Mouse (Mus musculus) midbrain, embryonic 14.5 days (tissue): ENCODE data around the gene Hbb-bt. TPM values are rescaled to one million over a fixed set of nuclear protein-coding genes. Genes with fewer than 3 reads are reported as not detected.
"Not testable (repeated sequence)": the region's sequence is repeated elsewhere in the genome, so short reads cannot be mapped to it uniquely, and the experiment has no call there.

Experiments used
- ATAC-seq: fragments of 200-750 bp; cut with Nextera tagmentation; 2 replicates; pipeline ENCODE4 v1.8.0; 2017; ENCODE audit warnings: moderate number of reproducible peaks, moderate library complexity; ENCODE audit not compliant: low FRiP score, low TSS enrichment
- DNase-seq: peaks from one replicate; pipeline ENCODE4 v3.0.0-alpha.2; 2015
- H3K27ac ChIP-seq: fragments of 300-500 bp; sonication (generic); replicated peaks from 2 replicates; pipeline ENCODE4 v1.5.1; 2014; ENCODE audit warnings: mild to moderate bottlenecking, low read depth, low read length, moderate library complexity
- H3K27me3 ChIP-seq: fragments of 300-500 bp; sonication (generic); 2 replicates; pipeline ENCODE4 v1.6.1; 2014; ENCODE audit warnings: low read length, control low read depth, mixed read lengths; ENCODE audit not compliant: control insufficient read depth, insufficient read depth
- H3K36me3 ChIP-seq: fragments of 300-500 bp; sonication (generic); 2 replicates; pipeline ENCODE4 v1.6.1; 2014; ENCODE audit warnings: low read length, control low read depth; ENCODE audit not compliant: control insufficient read depth, insufficient read depth
- H3K4me1 ChIP-seq: fragments of 300-500 bp; sonication (generic); 2 replicates; pipeline ENCODE4 v1.6.1; 2014; ENCODE audit warnings: mild to moderate bottlenecking, antibody characterized with exemption, low read length, control low read depth; ENCODE audit not compliant: control insufficient read depth, insufficient read depth
- H3K4me2 ChIP-seq: fragments of 300-500 bp; sonication (generic); 2 replicates; pipeline ENCODE4 v1.6.1; 2014; ENCODE audit warnings: mild to moderate bottlenecking, low read length, moderate library complexity
- H3K4me3 ChIP-seq: fragments of 300-500 bp; sonication (generic); replicated peaks from 2 replicates; pipeline ENCODE4 v1.5.1; 2014; ENCODE audit warnings: low read depth, low read length
- H3K9ac ChIP-seq: fragments of 300-500 bp; sonication (generic); replicated peaks from 2 replicates; pipeline ENCODE4 v1.6.1; 2014; ENCODE audit warnings: mild to moderate bottlenecking, low read length, moderate library complexity
- H3K9me3 ChIP-seq: fragments of 300-500 bp; sonication (generic); 2 replicates; pipeline ENCODE4 v1.6.1; 2016; ENCODE audit warnings: low read length, control low read depth, mixed read lengths; ENCODE audit not compliant: control insufficient read depth
- WGBS: fragments of 180-500 bp; shearing (Covaris S2); extraction: QIAGEN DNeasy Blood & Tissue Kit; methylation state at CpG from one replicate; pipeline ENCODE4 v1.1.7; 2014; 5-methylcytosine and 5-hydroxymethylcytosine counted together
- polyA plus RNA-seq: library from polyadenylated mRNA; unstranded; fragments of >200 nt; fragmentation: Nextera tagmentation; extraction: Ambion mirVana; gene quantifications from 2 replicates; pipeline ENCODE4 v1.2.1, GENCODE M21; 2014

Hbb-bt gene
- polyA plus RNA-seq, 1 experiment from 2014 or later, result 1,369 TPM

DNA sequence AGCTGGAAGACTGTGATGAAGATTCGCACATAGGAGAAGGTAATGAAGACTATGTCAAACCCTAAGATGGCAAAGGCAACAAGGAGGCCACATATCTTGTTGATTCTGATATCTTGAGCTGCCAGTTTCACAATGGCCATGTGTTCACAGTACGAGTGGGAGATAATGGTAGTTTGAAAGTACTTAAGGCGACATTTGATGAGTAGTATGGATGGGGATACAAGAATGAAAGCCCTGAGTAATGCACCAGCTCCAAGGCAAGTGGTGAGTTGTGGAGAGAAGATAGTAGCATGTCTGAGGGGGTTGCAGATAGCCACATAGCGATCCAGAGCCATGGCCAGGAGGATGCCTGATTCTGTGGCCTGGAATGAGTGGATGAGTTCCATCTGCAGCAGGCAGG, 36.1 kb downstream of the Hbb-bt start:
- H3K27me3 ChIP-seq, H3K4me1 ChIP-seq, H3K9me3 ChIP-seq, H3K27ac ChIP-seq, DNase-seq, H3K9ac ChIP-seq, H3K36me3 ChIP-seq, H3K4me3 ChIP-seq, H3K4me2 ChIP-seq, ATAC-seq: not testable (repeated sequence)
- WGBS, result 84% methylated on average over 4 of the region's 4 CpGs

DNA sequence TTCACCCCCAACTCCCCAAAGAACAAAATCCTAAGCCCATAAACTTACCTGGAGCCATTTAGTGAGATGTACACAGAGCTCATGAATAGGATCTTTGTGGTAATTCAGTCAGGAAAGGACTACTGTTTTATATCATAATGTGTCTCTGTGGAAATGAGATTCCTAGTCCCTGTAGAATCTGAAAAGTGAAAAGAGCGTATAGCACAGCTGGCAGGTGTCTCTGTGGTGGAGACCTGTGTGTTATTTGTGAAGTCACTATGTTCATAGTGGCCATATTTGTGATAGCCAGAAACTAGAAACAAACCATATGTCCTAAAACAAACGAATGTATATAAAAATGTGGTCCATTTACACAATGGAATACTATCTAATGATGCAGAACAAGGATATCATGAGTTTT, 42.3 kb downstream of the Hbb-bt start, which contains the start of gene Olfr69:
Gene Olfr69 (minus strand): TSS at position 101 of the 400 bp plus-strand sequence.
- no peak within 1 kb of the TSS for H3K4me3 ChIP-seq
- no peaks in the 10 kb centered on the region for H3K36me3 ChIP-seq
- no peaks in the 10 kb centered on the region for H3K4me1 ChIP-seq
- ATAC-seq (no peak), DNase-seq (no peak)
- H3K9ac ChIP-seq, result no peak within 1 kb of the TSS
- H3K9me3 ChIP-seq, result no peaks in the 10 kb centered on the region
- H3K27me3 ChIP-seq, result no peaks in the 10 kb centered on the region
- WGBS, result 78% methylated on average over 2 of the region's 2 CpGs
- no peak within 1 kb of the TSS for H3K27ac ChIP-seq
- no peak within 1 kb of the TSS for H3K4me2 ChIP-seq

DNA sequence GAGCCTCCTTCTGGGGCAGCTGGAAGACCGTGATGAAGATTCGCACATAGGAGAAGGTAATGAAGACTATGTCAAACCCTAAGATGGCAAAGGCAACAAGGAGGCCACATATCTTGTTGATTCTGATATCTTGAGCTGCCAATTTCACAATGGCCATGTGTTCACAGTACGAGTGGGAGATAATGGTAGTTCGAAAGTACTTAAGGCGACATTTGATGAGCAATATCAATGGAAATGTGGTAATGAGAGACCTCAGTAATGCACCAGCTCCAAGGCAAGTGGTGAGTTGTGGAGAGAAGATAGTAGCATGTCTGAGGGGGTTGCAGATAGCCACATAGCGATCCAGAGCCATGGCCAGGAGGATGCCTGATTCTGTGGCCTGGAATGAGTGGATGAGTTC, 46.1 kb downstream of the Hbb-bt start:
- H3K4me1 ChIP-seq, DNase-seq, H3K4me2 ChIP-seq, H3K4me3 ChIP-seq, ATAC-seq, H3K36me3 ChIP-seq, H3K9me3 ChIP-seq, H3K9ac ChIP-seq, H3K27ac ChIP-seq, H3K27me3 ChIP-seq: not testable (repeated sequence)
- 90% methylated on average over 5 of the region's 6 CpGs for WGBS

Other genes with a start within 250 kb of the Hbb-bt start
- not detected in 2 replicates for gene Olfr616, start 244.9 kb downstream of the Hbb-bt start, polyA plus RNA-seq
- not detected in 2 replicates for gene Olfr617, start 240.9 kb downstream of the Hbb-bt start, polyA plus RNA-seq
- 0.08 and 0.23 TPM in 2 replicates for gene Olfr618, start 223.9 kb downstream of the Hbb-bt start, polyA plus RNA-seq
- not detected in 2 replicates for gene Olfr619, start 213.4 kb downstream of the Hbb-bt start, polyA plus RNA-seq
- gene Olfr620, start 201.5 kb downstream of the Hbb-bt start, polyA plus RNA-seq, result not detected in 2 replicates
- gene Olfr622, start 171.3 kb downstream of the Hbb-bt start, polyA plus RNA-seq, result not detected in 2 replicates
- gene Olfr623, start 150.3 kb downstream of the Hbb-bt start, polyA plus RNA-seq, result not detected in 2 replicates
- gene Olfr624, start 142.8 kb downstream of the Hbb-bt start, polyA plus RNA-seq, result not detected in 2 replicates
- gene Olfr625-ps1, start 131.3 kb downstream of the Hbb-bt start, polyA plus RNA-seq, result not detected in 2 replicates
- not detected in 2 replicates for gene Olfr243, start 99.3 kb downstream of the Hbb-bt start, polyA plus RNA-seq
- not detected in 2 replicates for gene Olfr628, start 83.6 kb downstream of the Hbb-bt start, polyA plus RNA-seq
- gene Olfr629, start 69.1 kb downstream of the Hbb-bt start, polyA plus RNA-seq, result not detected in 2 replicates
- not detected in 2 replicates for gene Olfr630, start 56.7 kb downstream of the Hbb-bt start, polyA plus RNA-seq
- gene Olfr69, start 42.4 kb downstream of the Hbb-bt start, polyA plus RNA-seq, result not detected in 2 replicates
- not detected in 2 replicates for gene Olfr68, start 34.3 kb downstream of the Hbb-bt start, polyA plus RNA-seq
- gene Olfr67, start 22.2 kb downstream of the Hbb-bt start, polyA plus RNA-seq, result not detected in 2 replicates
- 2,393 and 3,364 TPM in 2 replicates for gene Hbb-bs, start 14.1 kb upstream of the Hbb-bt start, polyA plus RNA-seq
- not detected in 2 replicates for gene Hbb-bh2, start 26.5 kb upstream of the Hbb-bt start, polyA plus RNA-seq
- 0.78 and 4.0 TPM in 2 replicates for gene Hbb-bh1, start 29.2 kb upstream of the Hbb-bt start, polyA plus RNA-seq
- 175 and 602 TPM in 2 replicates for gene Hbb-y, start 39.2 kb upstream of the Hbb-bt start, polyA plus RNA-seq
- gene Olfr66, start 72.3 kb upstream of the Hbb-bt start, polyA plus RNA-seq, result not detected in 2 replicates
- gene Olfr64, start 80.5 kb upstream of the Hbb-bt start, polyA plus RNA-seq, result not detected in 2 replicates
- not detected in 2 replicates for gene Olfr65, start 89.5 kb upstream of the Hbb-bt start, polyA plus RNA-seq
- gene Olfr631, start 114.8 kb upstream of the Hbb-bt start, polyA plus RNA-seq, result not detected in 2 replicates
- gene Olfr632, start 120.4 kb upstream of the Hbb-bt start, polyA plus RNA-seq, result not detected in 2 replicates
- gene Olfr633, start 130.4 kb upstream of the Hbb-bt start, polyA plus RNA-seq, result not detected in 2 replicates
- gene Olfr635, start 157.2 kb upstream of the Hbb-bt start, polyA plus RNA-seq, result not detected in 2 replicates
- gene Olfr638, start 184.8 kb upstream of the Hbb-bt start, polyA plus RNA-seq, result not detected in 2 replicates
- not detected in 2 replicates for gene Olfr639, start 203.3 kb upstream of the Hbb-bt start, polyA plus RNA-seq
- gene Olfr640, start 211.6 kb upstream of the Hbb-bt start, polyA plus RNA-seq, result not detected in 2 replicates
- gene Olfr641, start 221.4 kb upstream of the Hbb-bt start, polyA plus RNA-seq, result not detected in 2 replicates
- gene Olfr642, start 238.7 kb upstream of the Hbb-bt start, polyA plus RNA-seq, result not detected in 2 replicates
- not detected in 2 replicates for gene 4930516K23Rik, start 247.4 kb upstream of the Hbb-bt start, polyA plus RNA-seq